Mouse (Mus musculus) MEL (cell line): ENCODE results near the gene Chm. TPM values are rescaled to one million over a fixed set of nuclear protein-coding genes. Genes with fewer than 3 reads are reported as not detected.

Experiments used
- DNase-seq: peaks from one replicate; pipeline ENCODE4 v3.0.0; 2011; ENCODE audit warnings: low read depth, low spot score
- H3K27ac ChIP-seq: 2 replicates; pipeline ENCODE4 v1.5.1; 2012; ENCODE audit warnings: low read depth, mild to moderate bottlenecking, control low read depth, low read length, moderate library complexity; ENCODE audit not compliant: control insufficient read depth
- H3K27me3 ChIP-seq, 2 experiments: fragments of 150-350 bp in 1 of 2; sonication (generic) in 1 of 2; 2 replicates each; pipeline ENCODE4 v1.6.1; 2012; ENCODE audit warnings: low read length in 2 of 2, mild to moderate bottlenecking in 2 of 2, improper control_type of control experiment in 1 of 2, moderate library complexity in 1 of 2; ENCODE audit not compliant: insufficient read depth in 2 of 2, control insufficient read depth in 1 of 2
- H3K36me3 ChIP-seq, 2 experiments: 2 replicates each; pipeline ENCODE4 v1.6.1; 2012 to 2014; ENCODE audit warnings: low read length in 2 of 2, improper control_type of control experiment in 1 of 2, inconsistent platforms in 1 of 2, mild to moderate bottlenecking in 1 of 2; ENCODE audit not compliant: insufficient read depth in 2 of 2, control insufficient read depth in 1 of 2
- H3K4me1 ChIP-seq, 2 experiments: fragments of 150-350 bp in 1 of 2; sonication (generic) in 1 of 2; 2 replicates each; pipeline ENCODE4 v1.6.1; 2012; ENCODE audit warnings: low read length in 2 of 2, improper control_type of control experiment in 1 of 2, mild to moderate bottlenecking in 1 of 2; ENCODE audit not compliant: insufficient read depth in 2 of 2, control insufficient read depth in 1 of 2
- H3K4me3 ChIP-seq, 2 experiments: fragments of 150-350 bp in 1 of 2; sonication (generic) in 1 of 2; 2 replicates each; pipeline ENCODE4 v1.5.1; 2012; ENCODE audit warnings: low read depth in 2 of 2, low read length in 2 of 2, mild to moderate bottlenecking in 2 of 2, moderate library complexity in 2 of 2, control low read depth in 1 of 2, improper control_type of control experiment in 1 of 2; ENCODE audit not compliant: control insufficient read depth in 1 of 2, insufficient read depth in 1 of 2
- H3K79me2 ChIP-seq: 2 replicates; pipeline ENCODE4 v1.6.1; 2012; ENCODE audit warnings: mild to moderate bottlenecking, low read length, moderate library complexity; ENCODE audit not compliant: control insufficient read depth, poor library complexity, insufficient read depth
- H3K9ac ChIP-seq: 2 replicates; pipeline ENCODE4 v1.6.1; 2012; ENCODE audit warnings: low read depth, mild to moderate bottlenecking, control low read depth, low read length, moderate library complexity; ENCODE audit not compliant: control insufficient read depth, poor library complexity, severe bottlenecking
- H3K9me3 ChIP-seq: fragments of 150-350 bp; sonication (generic); replicated peaks from 2 replicates; pipeline ENCODE4 v1.6.1; 2012; ENCODE audit warnings: mild to moderate bottlenecking, low read length, improper control_type of control experiment, moderate library complexity; ENCODE audit not compliant: insufficient read depth
- BHLHE40 ChIP-seq: IDR thresholded peaks from 2 replicates; pipeline ENCODE4 v1.6.1; 2012; ENCODE audit warnings: low read depth, mild to moderate bottlenecking, inconsistent platforms, low read length, improper control_type of control experiment, borderline replicate concordance
- CHD2 ChIP-seq: IDR thresholded peaks from 2 replicates; pipeline ENCODE4 v1.6.1; 2011; ENCODE audit warnings: low read length, improper control_type of control experiment
- CTCF ChIP-seq, 3 experiments: IDR thresholded peaks in 2 of 3; conservative IDR thresholded peaks in 1 of 3; 2 replicates each; pipeline ENCODE4 v1.5.1; 2011 to 2012; ENCODE audit warnings: low read length in 3 of 3, low read depth in 2 of 3, mild to moderate bottlenecking in 2 of 3, improper control_type of control experiment in 1 of 3, inconsistent platforms in 1 of 3, mixed read lengths in 1 of 3, moderate library complexity in 1 of 3; ENCODE audit not compliant: control insufficient read depth in 1 of 3, insufficient read depth in 1 of 3, poor library complexity in 1 of 3, severe bottlenecking in 1 of 3
- E2F4 ChIP-seq: IDR thresholded peaks from 2 replicates; pipeline ENCODE4 v1.6.1; 2011; ENCODE audit warnings: low read depth, low read length, improper control_type of control experiment, borderline replicate concordance
- ELF1 ChIP-seq: IDR thresholded peaks from 2 replicates; pipeline ENCODE4 v1.6.1; 2014; ENCODE audit warnings: low read depth, mild to moderate bottlenecking, inconsistent platforms, low read length, improper control_type of control experiment, moderate library complexity
- EP300 ChIP-seq, 2 experiments: IDR thresholded peaks; 2 replicates each; pipeline ENCODE4 v1.6.1; 2011; ENCODE audit warnings: improper control_type of control experiment in 2 of 2, low read length in 2 of 2, low read depth in 1 of 2, mild to moderate bottlenecking in 1 of 2
- ETS1 ChIP-seq: IDR thresholded peaks from 2 replicates; pipeline ENCODE4 v1.6.1; 2012; ENCODE audit warnings: low read depth, mild to moderate bottlenecking, inconsistent platforms, low read length, improper control_type of control experiment, moderate library complexity
- GABPA ChIP-seq: IDR thresholded peaks from 2 replicates; pipeline ENCODE4 v1.6.1; 2012; ENCODE audit warnings: low read depth, mild to moderate bottlenecking, inconsistent platforms, low read length, improper control_type of control experiment, moderate library complexity
- GATA1 ChIP-seq: IDR thresholded peaks from 2 replicates; pipeline ENCODE4 v1.6.1; 2011; ENCODE audit warnings: low read depth, low read length, improper control_type of control experiment
- JUND ChIP-seq: IDR thresholded peaks from 2 replicates; pipeline ENCODE4 v1.6.1; 2011; ENCODE audit warnings: low read depth, mild to moderate bottlenecking, improper control_type of control experiment, low read length
- KAT2A ChIP-seq: conservative IDR thresholded peaks from 2 replicates; pipeline ENCODE4 v1.6.1; 2012; ENCODE audit warnings: low read depth, low read length, improper control_type of control experiment, inconsistent platforms
- MAFK ChIP-seq: IDR thresholded peaks from 2 replicates; pipeline ENCODE4 v1.6.1; 2011; ENCODE audit warnings: low read depth, mild to moderate bottlenecking, low read length, improper control_type of control experiment, borderline replicate concordance
- MAX ChIP-seq: IDR thresholded peaks from 2 replicates; pipeline ENCODE4 v1.6.1; 2011; ENCODE audit warnings: low read length, improper control_type of control experiment
- MEF2A ChIP-seq: IDR thresholded peaks from 2 replicates; pipeline ENCODE4 v1.6.1; 2014; ENCODE audit warnings: low read depth, mild to moderate bottlenecking, inconsistent platforms, low read length, improper control_type of control experiment; ENCODE audit not compliant: poor library complexity, insufficient replicate concordance, severe bottlenecking; ENCODE audit errors: extremely low read depth
- MXI1 ChIP-seq: IDR thresholded peaks from 2 replicates; pipeline ENCODE4 v1.6.1; 2011; ENCODE audit warnings: mild to moderate bottlenecking, low read depth, low read length, improper control_type of control experiment
- MYB ChIP-seq: IDR thresholded peaks from 2 replicates; pipeline ENCODE4 v1.6.1; 2011; ENCODE audit warnings: mild to moderate bottlenecking, low read depth, low read length, improper control_type of control experiment
- MYC ChIP-seq: IDR thresholded peaks from 2 replicates; pipeline ENCODE4 v1.6.1; 2011; ENCODE audit warnings: low read depth, mild to moderate bottlenecking, low read length, improper control_type of control experiment, moderate library complexity
- NELFE ChIP-seq: IDR thresholded peaks from 2 replicates; pipeline ENCODE4 v1.6.1; 2011; ENCODE audit warnings: low read depth, low read length, improper control_type of control experiment
- POLR2A ChIP-seq, 2 experiments: IDR thresholded peaks; 2 replicates each; pipeline ENCODE4 v1.6.1; 2011 to 2012; ENCODE audit warnings: low read length in 2 of 2, mild to moderate bottlenecking in 2 of 2, control low read depth in 1 of 2, improper control_type of control experiment in 1 of 2, low read depth in 1 of 2, moderate library complexity in 1 of 2; ENCODE audit not compliant: control insufficient read depth in 1 of 2, insufficient read depth in 1 of 2, poor library complexity in 1 of 2
- POLR2AphosphoS2 ChIP-seq: IDR thresholded peaks from 2 replicates; pipeline ENCODE4 v1.6.1; 2011; ENCODE audit warnings: low read length, improper control_type of control experiment
- POLR2AphosphoS5 ChIP-seq: IDR thresholded peaks from 2 replicates; pipeline ENCODE4 v1.6.1; 2012; ENCODE audit warnings: low read depth, borderline replicate concordance, mild to moderate bottlenecking, inconsistent platforms, low read length, moderate library complexity, mixed read lengths
- RAD21 ChIP-seq: IDR thresholded peaks from 2 replicates; pipeline ENCODE4 v1.6.1; 2011; ENCODE audit warnings: mild to moderate bottlenecking, low read depth, low read length, improper control_type of control experiment
- RCOR1 ChIP-seq: IDR thresholded peaks from 2 replicates; pipeline ENCODE4 v1.6.1; 2012; ENCODE audit warnings: low read depth, mild to moderate bottlenecking, inconsistent platforms, low read length, improper control_type of control experiment
- SIN3A ChIP-seq: IDR thresholded peaks from 2 replicates; pipeline ENCODE4 v1.6.1; 2012; ENCODE audit warnings: low read length, improper control_type of control experiment, inconsistent platforms
- SMC3 ChIP-seq: IDR thresholded peaks from 2 replicates; pipeline ENCODE4 v1.6.1; 2011; ENCODE audit warnings: low read depth, low read length, improper control_type of control experiment
- TAL1 ChIP-seq: IDR thresholded peaks from 2 replicates; pipeline ENCODE4 v1.6.1; 2012; ENCODE audit warnings: mild to moderate bottlenecking, inconsistent platforms, low read length, moderate library complexity, mixed read lengths
- TBP ChIP-seq: IDR thresholded peaks from 2 replicates; pipeline ENCODE4 v1.8.0; 2011; ENCODE audit warnings: low read depth, low read length, improper control_type of control experiment
- TCF12 ChIP-seq: IDR thresholded peaks from 2 replicates; pipeline ENCODE4 v1.6.1; 2014; ENCODE audit warnings: low read depth, mild to moderate bottlenecking, inconsistent platforms, low read length, improper control_type of control experiment, moderate library complexity
- UBTF ChIP-seq: IDR thresholded peaks from 2 replicates; pipeline ENCODE4 v1.6.1; 2012; ENCODE audit warnings: low read depth, mild to moderate bottlenecking, inconsistent platforms, low read length, improper control_type of control experiment, moderate library complexity, borderline replicate concordance; ENCODE audit not compliant: insufficient read depth
- USF1 ChIP-seq: IDR thresholded peaks from 2 replicates; pipeline ENCODE4 v1.6.1; 2014; ENCODE audit warnings: low read depth, mild to moderate bottlenecking, inconsistent platforms, low read length, improper control_type of control experiment, moderate library complexity
- USF2 ChIP-seq, 2 experiments: IDR thresholded peaks; 2 replicates each; pipeline ENCODE4 v1.6.1; 2011 to 2012; ENCODE audit warnings: improper control_type of control experiment in 2 of 2, low read length in 2 of 2, borderline replicate concordance in 1 of 2, inconsistent platforms in 1 of 2, low read depth in 1 of 2, mild to moderate bottlenecking in 1 of 2; ENCODE audit not compliant: insufficient read depth in 1 of 2
- ZC3H11A ChIP-seq: IDR thresholded peaks from 2 replicates; pipeline ENCODE4 v1.6.1; 2012; ENCODE audit warnings: low read depth, mild to moderate bottlenecking, inconsistent platforms, low read length, improper control_type of control experiment
- ZKSCAN1 ChIP-seq: IDR thresholded peaks from 2 replicates; pipeline ENCODE4 v1.6.1; 2012; ENCODE audit warnings: low read depth, mild to moderate bottlenecking, inconsistent platforms, low read length, improper control_type of control experiment, moderate library complexity
- ZMIZ1 ChIP-seq: IDR thresholded peaks from 2 replicates; pipeline ENCODE4 v1.6.1; 2012; ENCODE audit warnings: low read depth, mild to moderate bottlenecking, inconsistent platforms, low read length, improper control_type of control experiment, moderate library complexity
- ZNF384 ChIP-seq: IDR thresholded peaks from 2 replicates; pipeline ENCODE4 v1.6.1; 2012; ENCODE audit warnings: low read depth, mild to moderate bottlenecking, inconsistent platforms, low read length, improper control_type of control experiment
- polyA plus RNA-seq, 2 experiments: library from polyadenylated mRNA; stranded (reverse) in 1 of 2; unstranded in 1 of 2; fragments of >175 nt in 1 of 2; fragments of >200 nt in 1 of 2; gene quantifications; 2 replicates each; pipeline versions ENCODE4 v1.2.1 to v1.2.4; 2012; ENCODE audit warnings: low replicate concordance in 2 of 2, low read depth in 1 of 2; ENCODE audit not compliant: insufficient read length in 2 of 2, insufficient read depth in 1 of 2, missing spikeins in 1 of 2
- total RNA-seq: library from RNA; depleted of rRNA; stranded (reverse); fragments of 300-350 nt; gene quantifications from 2 replicates; pipeline ENCODE4 v1.2.3, GENCODE M21; 2012; rRNA removed

The Chm gene
- total RNA-seq (11.9 and 14.0 TPM in 2 replicates), polyA plus RNA-seq (1 to 10 TPM in 1 of 2 experiments, not detected in 1; 9.2 TPM)

GRCm38 (mm10) chrX:113185230-113185985 lies at the start of gene Chm:
Chm (minus strand) TSS chrX:113185517.
- H3K79me2 ChIP-seq = peaks cover 13% of the 10 kb centered on the region
- no peaks in the 10 kb centered on the region for H3K9me3 ChIP-seq
- peak within 1 kb of the TSS; percentile 81 to 94 for H3K4me3 ChIP-seq
- H3K27ac ChIP-seq = peak within 1 kb of the TSS; percentile 71
- peak; percentile 93 for DNase-seq
- H3K27me3 ChIP-seq = no peaks in the 10 kb centered on the region
- H3K9ac ChIP-seq = peak within 1 kb of the TSS; percentile 79
- H3K4me1 ChIP-seq = peaks cover 0 to 2% of the 10 kb centered on the region in 2 experiments; a peak in 2 of 4 replicates
- H3K36me3 ChIP-seq = peaks cover 0 to 9% of the 10 kb centered on the region in 2 experiments; a peak in 2 of 4 replicates
- TF ChIP-seq RAD21 (no peak), POLR2A (IDR thresholded peaks at IDR 0.05; ENCODE audit: control insufficient read depth in 1 of 2, insufficient read depth in 1 of 2, low read depth in 1 of 2, low read length in 2 of 2, poor library complexity in 1 of 2) (peak; percentile 25 to 72; a peak in 3 of 4 replicates), TCF12 (0 out of 2 replicates have a peak, but pooled peaks have one; percentile 38), MYC (0 out of 2 replicates have a peak, but pooled peaks have one; percentile 40), ZNF384 (no peak), SMC3 (no peak), MAFK (no peak), GABPA (no peak), KAT2A (peak; percentile 78), CTCF (IDR thresholded peaks at IDR 0.05 in 2 of 3, conservative IDR thresholded peaks at IDR 0.05 in 1 of 3; ENCODE audit: control insufficient read depth in 1 of 3, insufficient read depth in 1 of 3, low read depth in 2 of 3, low read length in 3 of 3, poor library complexity in 1 of 3, severe bottlenecking in 1 of 3) (no peak), BHLHE40 (0 out of 2 replicates have a peak, but pooled peaks have one; percentile 44), MYB (no peak), ZMIZ1 (peak; percentile 53; the same call in 1 of the 2 replicates), EP300 (IDR thresholded peaks at IDR 0.05; ENCODE audit: low read depth in 1 of 2, low read length in 2 of 2) (no peak; a peak in 1 of 4 replicates), MXI1 (peak; percentile 72), POLR2AphosphoS2 (0 out of 2 replicates have a peak, but pooled peaks have one; percentile 41), MAX (peak; percentile 63; the same call in 1 of the 2 replicates), ELF1 (peak; percentile 76), USF2 (IDR thresholded peaks at IDR 0.05; ENCODE audit: borderline replicate concordance in 1 of 2, insufficient read depth in 1 of 2, low read depth in 1 of 2, low read length in 2 of 2) (peak; percentile 27 to 77; a peak in 3 of 4 replicates), UBTF (no peak), MEF2A (no peak), NELFE (peak; percentile 73), RCOR1 (0 out of 2 replicates have a peak, but pooled peaks have one; percentile 17), JUND (no peak), ETS1 (no peak), TBP (peak; percentile 82), POLR2AphosphoS5 (no peak), ZC3H11A (no peak), CHD2 (no peak), SIN3A (peak; percentile 86), ZKSCAN1 (no peak), TAL1 (no peak), USF1 (peak; percentile 95), GATA1 (no peak), E2F4 (no peak)
